Mouse (Mus musculus): ENCODE results near the gene Cntd1. TPM values are rescaled to one million over a fixed set of nuclear protein-coding genes. Genes with fewer than 3 reads are reported as not detected.

The Cntd1 gene
- polyA plus RNA-seq, 1 experiment from 2014 or later, result 0.38 TPM

DNA sequence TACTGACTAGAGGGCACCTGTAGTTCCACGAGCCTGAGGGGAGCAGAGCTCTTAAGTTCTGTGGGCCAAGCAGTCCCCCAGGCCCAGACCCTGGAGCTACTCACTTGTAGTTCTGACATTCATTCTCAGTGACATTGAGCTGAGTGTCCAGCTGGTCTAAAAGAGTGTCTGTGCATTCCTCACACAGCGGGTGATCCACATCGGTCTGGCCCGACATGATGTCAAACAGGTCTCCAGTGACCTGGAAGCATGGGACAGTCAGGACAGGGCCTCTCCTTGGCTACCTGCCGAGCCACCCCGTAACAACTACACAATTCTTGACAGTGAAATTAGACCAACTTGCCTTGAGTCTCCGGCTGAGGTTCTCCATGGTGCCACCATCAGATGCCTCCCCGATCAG, 16.4 kb downstream of the Cntd1 start:
- Histone ChIP-seq H3K4me1 (ENCODE audit: control insufficient read depth, insufficient read depth, low read length) (no peaks in the 10 kb centered on the region), H3K27me3 (ENCODE audit: control insufficient read depth, insufficient read depth, low read length) (no peaks in the 10 kb centered on the region), H3K9me3 (ENCODE audit: control insufficient read depth, low read length) (no peaks in the 10 kb centered on the region), H3K27ac (replicated peaks; ENCODE audit: low read depth, low read length) (no peak overlapping the region), H3K4me2 (ENCODE audit: low read length) (no peak overlapping the region), H3K36me3 (ENCODE audit: control insufficient read depth, insufficient read depth, low read length) (peaks cover 87% of the 10 kb centered on the region), H3K9ac (replicated peaks; ENCODE audit: low read length) (no peak overlapping the region), H3K4me3 (replicated peaks; ENCODE audit: low read depth, low read length) (no peak overlapping the region)
- DNase-seq (no peak), ATAC-seq (ENCODE audit: low FRiP score, low TSS enrichment) (no peak)
- WGBS, result 92% methylated on average over 8 of the region's 8 CpGs

DNA sequence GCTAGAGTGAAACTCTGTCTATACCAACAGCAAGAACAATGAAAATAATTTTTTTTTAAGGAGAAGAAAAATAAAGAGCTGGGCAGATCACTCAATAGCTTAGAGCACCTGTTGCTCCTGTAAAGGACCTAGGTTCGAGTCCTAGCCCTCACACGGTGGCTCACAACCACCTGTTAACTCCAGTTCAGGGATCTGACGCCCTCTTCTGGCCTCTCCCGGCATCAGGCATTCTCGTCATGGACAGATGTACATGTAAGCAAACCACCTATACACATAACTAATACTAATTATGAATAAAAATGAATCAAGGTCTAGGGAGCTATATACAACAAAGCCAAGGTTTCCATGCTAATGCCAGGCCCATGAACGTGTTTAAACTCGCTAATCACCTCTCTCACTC, 22.1 kb downstream of the Cntd1 start:
- ATAC-seq (ENCODE audit: low FRiP score, low TSS enrichment), result no peak
- no peak for DNase-seq
- WGBS, result 63% methylated on average over 7 of the region's 7 CpGs

DNA sequence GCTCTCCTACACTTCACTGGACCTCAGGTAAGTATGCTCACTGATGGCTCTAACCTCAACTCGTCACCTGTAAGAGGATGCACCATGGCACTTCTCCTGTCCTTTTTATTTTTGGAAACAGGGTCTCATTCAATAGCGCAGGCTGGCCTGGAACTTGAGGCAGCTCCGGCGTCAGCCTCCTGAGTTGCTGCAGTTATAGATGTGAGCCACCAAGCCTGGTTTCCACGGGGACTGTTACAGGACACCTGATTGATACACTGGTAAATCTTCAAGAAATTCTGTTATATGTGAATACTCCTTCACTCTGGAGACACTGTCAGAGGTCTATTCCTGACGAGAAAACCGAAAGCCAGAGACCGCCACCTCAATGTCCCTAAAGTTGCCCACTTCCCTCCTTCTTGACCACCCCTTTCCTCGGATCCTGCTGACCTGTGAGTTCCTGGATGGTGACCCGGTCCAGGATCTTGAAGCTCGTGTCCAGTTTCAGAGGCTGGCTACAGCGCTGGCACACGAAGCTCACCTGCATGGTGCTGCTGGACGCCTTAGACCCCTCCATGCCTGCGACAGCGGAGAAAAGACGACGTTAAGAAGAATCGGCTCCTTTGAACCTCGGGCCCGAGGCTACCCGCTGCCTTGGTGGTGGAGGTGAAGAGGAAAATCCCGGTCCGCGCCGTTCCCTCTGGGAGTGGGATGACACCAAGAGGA, 22.6 kb downstream of the Cntd1 start:
- H3K27ac ChIP-seq (replicated peaks; ENCODE audit: low read depth, low read length), result peak overlapping the region; percentile 75

More for the DNA sequence above, 22.1 kb downstream of the Cntd1 start:
- Histone ChIP-seq H3K4me1 (ENCODE audit: control insufficient read depth, insufficient read depth, low read length) (peaks cover 12% of the 10 kb centered on the region), H3K4me3 (replicated peaks; ENCODE audit: low read depth, low read length) (peak overlapping the region; percentile 89), H3K27me3 (ENCODE audit: control insufficient read depth, insufficient read depth, low read length) (no peaks in the 10 kb centered on the region), H3K9me3 (ENCODE audit: control insufficient read depth, low read length) (no peaks in the 10 kb centered on the region), H3K9ac (replicated peaks; ENCODE audit: low read length) (0 out of 2 replicates have a peak overlapping the region, but pooled peaks have one; percentile 81), H3K4me2 (ENCODE audit: low read length) (peak overlapping the region; percentile 98), H3K27ac (replicated peaks; ENCODE audit: low read depth, low read length) (no peak overlapping the region), H3K36me3 (ENCODE audit: control insufficient read depth, insufficient read depth, low read length) (peaks cover 33% of the 10 kb centered on the region)

DNA sequence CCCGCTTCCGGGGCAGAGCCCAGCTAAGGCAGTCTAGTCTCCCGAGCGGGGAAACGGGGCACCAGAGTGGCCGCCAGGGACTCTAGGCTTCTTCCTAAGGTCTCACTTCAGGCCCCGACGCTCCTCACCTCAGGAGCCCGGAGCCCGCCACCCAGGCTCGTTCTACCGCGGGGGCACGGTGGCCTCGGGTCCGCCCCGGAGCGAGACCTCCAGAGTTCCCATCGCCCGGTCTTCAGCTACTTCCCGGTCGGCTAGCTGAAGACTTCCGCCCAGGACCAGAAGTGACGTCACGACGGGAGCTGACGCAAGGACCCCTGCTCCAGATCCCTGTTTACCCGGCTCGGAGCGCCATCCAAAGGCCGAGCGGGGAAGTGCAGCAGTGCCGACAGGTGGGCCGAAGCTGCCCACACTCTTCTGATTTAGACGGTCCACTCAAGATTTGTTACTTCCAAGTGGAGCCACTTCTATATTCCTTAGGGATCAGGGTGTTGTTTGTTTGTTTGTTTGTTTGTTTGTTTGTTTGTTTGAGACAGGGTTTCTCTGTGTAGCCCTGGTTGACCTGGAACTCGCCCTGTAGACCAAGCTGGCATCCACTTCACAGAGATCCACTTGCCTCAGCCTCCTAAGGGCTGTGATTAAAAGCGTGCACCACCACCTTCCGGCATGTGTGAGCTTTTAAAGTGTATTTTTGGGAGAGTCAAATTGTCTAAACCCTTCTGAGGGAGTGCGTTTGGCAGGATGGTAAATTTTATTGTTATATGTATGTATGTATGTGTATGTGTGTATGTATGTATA, 23.4 kb downstream of the Cntd1 start, which contains the start of gene Becn1:
Becn1 (minus strand) TSS at position 283 of the 795 bp plus-strand sequence.
- Histone ChIP-seq H3K9ac (replicated peaks; ENCODE audit: low read length) (peak within 1 kb of the TSS; percentile 81), H3K9me3 (ENCODE audit: control insufficient read depth, low read length) (no peaks in the 10 kb centered on the region), H3K27ac (replicated peaks; ENCODE audit: low read depth, low read length) (peak within 1 kb of the TSS; percentile 75), H3K4me2 (ENCODE audit: low read length) (peak within 1 kb of the TSS; percentile 98), H3K4me3 (replicated peaks; ENCODE audit: low read depth, low read length) (peak within 1 kb of the TSS; percentile 89), H3K27me3 (ENCODE audit: control insufficient read depth, insufficient read depth, low read length) (no peaks in the 10 kb centered on the region), H3K4me1 (ENCODE audit: control insufficient read depth, insufficient read depth, low read length) (peaks cover 12% of the 10 kb centered on the region), H3K36me3 (ENCODE audit: control insufficient read depth, insufficient read depth, low read length) (peaks cover 24% of the 10 kb centered on the region)
- DNase-seq, result peak; percentile 98
- ATAC-seq (ENCODE audit: low FRiP score, low TSS enrichment), result peak; percentile 87; the same call in 1 of the 2 replicates
- WGBS, result 6% methylated on average over 39 of the region's 39 CpGs

More for the DNA sequence above, 22.6 kb downstream of the Cntd1 start:
- no peaks in the 10 kb centered on the region for H3K9me3 ChIP-seq (ENCODE audit: control insufficient read depth, low read length)
- WGBS, result 14% methylated on average over 26 of the region's 26 CpGs
- H3K9ac ChIP-seq (replicated peaks; ENCODE audit: low read length), result peak overlapping the region; percentile 81
- peaks cover 30% of the 10 kb centered on the region for H3K36me3 ChIP-seq (ENCODE audit: control insufficient read depth, insufficient read depth, low read length)
- peak overlapping the region; percentile 89 for H3K4me3 ChIP-seq (replicated peaks; ENCODE audit: low read depth, low read length)
- peaks cover 12% of the 10 kb centered on the region for H3K4me1 ChIP-seq (ENCODE audit: control insufficient read depth, insufficient read depth, low read length)
- DNase-seq, result no peak
- no peak for ATAC-seq (ENCODE audit: low FRiP score, low TSS enrichment)
- H3K27me3 ChIP-seq (ENCODE audit: control insufficient read depth, insufficient read depth, low read length), result no peaks in the 10 kb centered on the region
- peak overlapping the region; percentile 98 for H3K4me2 ChIP-seq (ENCODE audit: low read length)

DNA sequence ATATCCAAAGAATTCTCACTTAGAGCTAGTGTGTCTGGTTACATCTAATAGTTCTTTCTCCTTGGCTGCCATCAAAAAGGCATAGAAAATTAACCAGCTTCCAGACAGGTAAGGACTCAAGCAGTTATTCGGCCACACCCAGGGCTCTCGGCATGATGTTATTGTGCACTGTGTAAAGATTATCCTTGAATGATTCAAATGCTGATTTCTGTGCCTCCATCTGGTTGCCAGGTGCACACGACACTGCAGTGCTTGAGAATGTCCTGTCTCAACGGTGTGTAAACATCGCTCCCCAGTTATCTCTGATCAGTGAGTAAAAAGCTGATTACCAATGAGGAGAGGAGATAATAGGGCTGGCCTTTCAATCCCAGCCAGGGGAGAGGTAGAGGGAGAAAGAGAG, 28.9 kb downstream of the Cntd1 start:
- Histone ChIP-seq H3K4me1 (ENCODE audit: control insufficient read depth, insufficient read depth, low read length) (no peaks in the 10 kb centered on the region), H3K27ac (replicated peaks; ENCODE audit: low read depth, low read length) (no peak overlapping the region), H3K4me3 (replicated peaks; ENCODE audit: low read depth, low read length) (no peak overlapping the region), H3K9me3 (ENCODE audit: control insufficient read depth, low read length) (no peaks in the 10 kb centered on the region), H3K4me2 (ENCODE audit: low read length) (no peak overlapping the region), H3K36me3 (ENCODE audit: control insufficient read depth, insufficient read depth, low read length) (no peaks in the 10 kb centered on the region), H3K9ac (replicated peaks; ENCODE audit: low read length) (no peak overlapping the region), H3K27me3 (ENCODE audit: control insufficient read depth, insufficient read depth, low read length) (no peaks in the 10 kb centered on the region)
- 36% methylated on average over 5 of the region's 5 CpGs for WGBS
- DNase-seq (no peak), ATAC-seq (ENCODE audit: low FRiP score, low TSS enrichment) (no peak)

DNA sequence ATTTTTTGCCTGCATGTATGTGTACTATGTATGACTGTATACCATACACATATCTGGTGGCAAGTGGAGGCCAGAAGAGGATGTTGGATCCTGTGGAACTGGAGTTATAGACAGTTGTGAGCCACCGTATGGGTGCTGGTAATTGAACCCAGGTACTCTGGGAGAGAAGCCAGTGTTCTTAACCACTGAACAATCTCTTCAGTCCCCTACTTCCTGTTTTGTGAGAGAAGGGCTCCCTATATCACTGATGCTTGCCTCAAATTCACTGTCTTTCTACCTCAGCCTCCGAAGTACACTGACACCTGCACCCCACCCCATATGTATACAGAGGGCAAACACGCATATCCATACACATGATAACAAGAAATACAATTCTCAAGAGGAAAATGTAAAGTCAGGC, 32.3 kb downstream of the Cntd1 start:
- no peak overlapping the region for H3K4me3 ChIP-seq (replicated peaks; ENCODE audit: low read depth, low read length)
- no peak for ATAC-seq (ENCODE audit: low FRiP score, low TSS enrichment)
- H3K4me1 ChIP-seq (ENCODE audit: control insufficient read depth, insufficient read depth, low read length), result no peaks in the 10 kb centered on the region
- no peak overlapping the region for H3K27ac ChIP-seq (replicated peaks; ENCODE audit: low read depth, low read length)
- H3K27me3 ChIP-seq (ENCODE audit: control insufficient read depth, insufficient read depth, low read length), result no peaks in the 10 kb centered on the region
- no peak overlapping the region for H3K9ac ChIP-seq (replicated peaks; ENCODE audit: low read length)
- no peak overlapping the region for H3K4me2 ChIP-seq (ENCODE audit: low read length)
- H3K9me3 ChIP-seq (ENCODE audit: control insufficient read depth, low read length), result no peaks in the 10 kb centered on the region
- H3K36me3 ChIP-seq (ENCODE audit: control insufficient read depth, insufficient read depth, low read length), result no peaks in the 10 kb centered on the region
- 88% methylated on average over 3 of the region's 3 CpGs for WGBS
- DNase-seq, result no peak

DNA sequence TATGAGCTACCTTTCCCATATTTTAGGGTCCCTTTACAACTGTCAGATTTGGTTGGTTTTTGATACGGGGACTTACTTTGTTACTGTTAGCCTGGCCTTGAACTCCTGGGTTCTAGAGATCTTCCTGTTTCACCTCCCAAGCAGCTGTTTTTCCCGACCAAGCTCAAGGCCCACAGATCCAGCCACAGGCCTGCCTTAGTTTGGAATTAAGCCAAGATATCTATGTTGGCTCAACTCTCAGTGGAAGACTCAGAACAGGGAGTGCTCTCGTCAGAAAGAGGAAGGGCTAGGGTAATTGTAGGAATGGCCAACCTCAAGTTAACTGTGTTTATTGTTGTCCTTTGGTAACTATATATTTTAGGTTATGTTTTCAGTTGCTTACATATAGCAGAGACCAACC, 33.3 kb downstream of the Cntd1 start:
- no peaks in the 10 kb centered on the region for H3K27me3 ChIP-seq (ENCODE audit: control insufficient read depth, insufficient read depth, low read length)
- WGBS, result 75% methylated on average over 3 of the region's 3 CpGs
- no peak overlapping the region for H3K4me2 ChIP-seq (ENCODE audit: low read length)
- DNase-seq (no peak), ATAC-seq (ENCODE audit: low FRiP score, low TSS enrichment) (no peak)
- H3K36me3 ChIP-seq (ENCODE audit: control insufficient read depth, insufficient read depth, low read length), result no peaks in the 10 kb centered on the region
- H3K9me3 ChIP-seq (ENCODE audit: control insufficient read depth, low read length), result no peaks in the 10 kb centered on the region
- no peak overlapping the region for H3K27ac ChIP-seq (replicated peaks; ENCODE audit: low read depth, low read length)
- peaks cover 4% of the 10 kb centered on the region for H3K4me1 ChIP-seq (ENCODE audit: control insufficient read depth, insufficient read depth, low read length)
- H3K9ac ChIP-seq (replicated peaks; ENCODE audit: low read length), result no peak overlapping the region
- no peak overlapping the region for H3K4me3 ChIP-seq (replicated peaks; ENCODE audit: low read depth, low read length)

DNA sequence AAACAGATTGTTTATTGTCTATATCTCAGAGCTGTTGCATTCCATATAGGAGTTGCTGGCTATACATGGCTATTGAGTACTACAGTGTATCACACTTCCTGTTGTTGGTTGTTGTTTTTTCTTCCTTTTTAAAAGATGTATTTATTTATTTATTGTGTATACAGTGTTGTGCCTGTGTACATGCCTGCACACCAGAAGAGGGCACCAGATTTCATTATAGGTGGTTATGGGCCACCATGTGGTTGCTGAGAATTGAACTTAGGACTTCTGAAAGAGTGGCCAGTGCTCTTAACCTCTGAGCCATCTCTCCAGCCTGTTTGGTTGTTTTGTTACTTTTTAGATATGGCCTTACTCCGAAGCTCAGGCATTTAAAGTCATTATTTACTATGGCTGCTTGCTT, 35.8 kb downstream of the Cntd1 start:
- Histone ChIP-seq H3K9ac (replicated peaks; ENCODE audit: low read length) (no peak overlapping the region), H3K27me3 (ENCODE audit: control insufficient read depth, insufficient read depth, low read length) (no peaks in the 10 kb centered on the region), H3K4me2 (ENCODE audit: low read length) (no peak overlapping the region), H3K4me3 (replicated peaks; ENCODE audit: low read depth, low read length) (no peak overlapping the region), H3K4me1 (ENCODE audit: control insufficient read depth, insufficient read depth, low read length) (peaks cover 12% of the 10 kb centered on the region), H3K9me3 (ENCODE audit: control insufficient read depth, low read length) (no peaks in the 10 kb centered on the region), H3K36me3 (ENCODE audit: control insufficient read depth, insufficient read depth, low read length) (peaks cover 19% of the 10 kb centered on the region), H3K27ac (replicated peaks; ENCODE audit: low read depth, low read length) (no peak overlapping the region)
- ATAC-seq (ENCODE audit: low FRiP score, low TSS enrichment) (no peak), DNase-seq (no peak)
- 95% methylated on average over 1 of the region's 1 CpGs for WGBS
